Mouse (Mus musculus): ENCODE measurements at regions not wholly inside any gene's neighbourhood (a gene's known extent, or its start where the extent isn't known, plus 50 kb on each side); places are given as distances from the start of the nearest gene placed in this dataset.

- H3K27me3 ChIP-seq (replicated peaks), result no peaks in the 10 kb centered on the region
- TF ChIP-seq GATA1 (IDR thresholded peaks at IDR 0.05; ENCODE audit: borderline replicate concordance, low read length) (no peak), FLI1 (IDR thresholded peaks at IDR 0.05; ENCODE audit: low read length) (no peak)
- no peak overlapping the region for H3K4me3 ChIP-seq (replicated peaks)
- no peaks in the 10 kb centered on the region for H3K4me1 ChIP-seq
- H3K36me3 ChIP-seq (replicated peaks; ENCODE audit: low read length), result no peaks in the 10 kb centered on the region
- H3K9me3 ChIP-seq, result peaks cover 47% of the 10 kb centered on the region
These were observed 155.7 kb downstream of the Lrig3 start for GRCm38 (mm10) chr10:126121626-126122025.

GRCm38 (mm10) chr10:126122504-126122903, 156.5 kb downstream of the Lrig3 start:
- Histone ChIP-seq H3K36me3 (replicated peaks; ENCODE audit: low read length) (no peaks in the 10 kb centered on the region), H3K4me3 (replicated peaks) (no peak overlapping the region), H3K4me1 (no peaks in the 10 kb centered on the region), H3K27me3 (replicated peaks) (no peaks in the 10 kb centered on the region), H3K9me3 (peaks cover 48% of the 10 kb centered on the region)
- TF ChIP-seq FLI1 (IDR thresholded peaks at IDR 0.05; ENCODE audit: low read length) (no peak), GATA1 (IDR thresholded peaks at IDR 0.05; ENCODE audit: borderline replicate concordance, low read length) (no peak)

- Histone ChIP-seq H3K4me3 (replicated peaks) (no peak overlapping the region), H3K27me3 (replicated peaks) (no peaks in the 10 kb centered on the region), H3K9me3 (peaks cover 61% of the 10 kb centered on the region), H3K4me1 (no peaks in the 10 kb centered on the region), H3K36me3 (replicated peaks; ENCODE audit: low read length) (no peaks in the 10 kb centered on the region)
- TF ChIP-seq GATA1 (IDR thresholded peaks at IDR 0.05; ENCODE audit: borderline replicate concordance, low read length), result no peak
- TF ChIP-seq FLI1 (IDR thresholded peaks at IDR 0.05; ENCODE audit: low read length), result no peak
These were observed 167.2 kb downstream of the Lrig3 start for GRCm38 (mm10) chr10:126133188-126133587.

GRCm38 (mm10) chr10:126133957-126134356, 168.0 kb downstream of the Lrig3 start:
- Histone ChIP-seq H3K9me3 (peaks cover 63% of the 10 kb centered on the region), H3K27me3 (replicated peaks) (no peaks in the 10 kb centered on the region), H3K36me3 (replicated peaks; ENCODE audit: low read length) (no peaks in the 10 kb centered on the region), H3K4me1 (no peaks in the 10 kb centered on the region), H3K4me3 (replicated peaks) (no peak overlapping the region)
- TF ChIP-seq FLI1 (IDR thresholded peaks at IDR 0.05; ENCODE audit: low read length) (no peak), GATA1 (IDR thresholded peaks at IDR 0.05; ENCODE audit: borderline replicate concordance, low read length) (no peak)

GRCm38 (mm10) chr10:126138585-126138984, 172.6 kb downstream of the Lrig3 start:
- no peaks in the 10 kb centered on the region for H3K27me3 ChIP-seq (replicated peaks)
- no peaks in the 10 kb centered on the region for H3K36me3 ChIP-seq (replicated peaks; ENCODE audit: low read length)
- H3K4me1 ChIP-seq, result no peaks in the 10 kb centered on the region
- no peak for TF ChIP-seq GATA1 (IDR thresholded peaks at IDR 0.05; ENCODE audit: borderline replicate concordance, low read length)
- TF ChIP-seq FLI1 (IDR thresholded peaks at IDR 0.05; ENCODE audit: low read length), result no peak
- H3K4me3 ChIP-seq (replicated peaks), result no peak overlapping the region
- H3K9me3 ChIP-seq, result peaks cover 57% of the 10 kb centered on the region

GRCm38 (mm10) chr10:126141586-126141985, 175.6 kb downstream of the Lrig3 start:
- no peak for TF ChIP-seq GATA1 (IDR thresholded peaks at IDR 0.05; ENCODE audit: borderline replicate concordance, low read length)
- no peak for TF ChIP-seq FLI1 (IDR thresholded peaks at IDR 0.05; ENCODE audit: low read length)
- H3K9me3 ChIP-seq, result peaks cover 61% of the 10 kb centered on the region
- no peaks in the 10 kb centered on the region for H3K36me3 ChIP-seq (replicated peaks; ENCODE audit: low read length)
- H3K4me3 ChIP-seq (replicated peaks), result no peak overlapping the region
- no peaks in the 10 kb centered on the region for H3K4me1 ChIP-seq
- H3K27me3 ChIP-seq (replicated peaks), result no peaks in the 10 kb centered on the region

GRCm38 (mm10) chr10:126143833-126144232, 177.9 kb downstream of the Lrig3 start:
- H3K4me3 ChIP-seq (replicated peaks), result no peak overlapping the region
- H3K27me3 ChIP-seq (replicated peaks), result no peaks in the 10 kb centered on the region
- H3K36me3 ChIP-seq (replicated peaks; ENCODE audit: low read length), result no peaks in the 10 kb centered on the region
- no peaks in the 10 kb centered on the region for H3K4me1 ChIP-seq
- TF ChIP-seq GATA1 (IDR thresholded peaks at IDR 0.05; ENCODE audit: borderline replicate concordance, low read length) (no peak), FLI1 (IDR thresholded peaks at IDR 0.05; ENCODE audit: low read length) (no peak)
- H3K9me3 ChIP-seq, result peaks cover 43% of the 10 kb centered on the region

GRCm38 (mm10) chr10:126144609-126145202, 178.7 kb downstream of the Lrig3 start:
- TF ChIP-seq GATA1 (IDR thresholded peaks at IDR 0.05; ENCODE audit: borderline replicate concordance, low read length) (no peak), FLI1 (IDR thresholded peaks at IDR 0.05; ENCODE audit: low read length) (no peak)
- H3K9me3 ChIP-seq, result peaks cover 45% of the 10 kb centered on the region
- no peaks in the 10 kb centered on the region for H3K36me3 ChIP-seq (replicated peaks; ENCODE audit: low read length)
- no peak overlapping the region for H3K4me3 ChIP-seq (replicated peaks)
- no peaks in the 10 kb centered on the region for H3K27me3 ChIP-seq (replicated peaks)
- no peaks in the 10 kb centered on the region for H3K4me1 ChIP-seq

- no peaks in the 10 kb centered on the region for H3K27me3 ChIP-seq (replicated peaks)
- peaks cover 42% of the 10 kb centered on the region for H3K9me3 ChIP-seq
- no peaks in the 10 kb centered on the region for H3K36me3 ChIP-seq (replicated peaks; ENCODE audit: low read length)
- no peaks in the 10 kb centered on the region for H3K4me1 ChIP-seq
- TF ChIP-seq GATA1 (IDR thresholded peaks at IDR 0.05; ENCODE audit: borderline replicate concordance, low read length), result no peak
- TF ChIP-seq FLI1 (IDR thresholded peaks at IDR 0.05; ENCODE audit: low read length), result no peak
- H3K4me3 ChIP-seq (replicated peaks), result no peak overlapping the region
These were observed 191.3 kb downstream of the Lrig3 start for GRCm38 (mm10) chr10:126157300-126157699.

GRCm38 (mm10) chr10:126165215-126165614, 199.2 kb downstream of the Lrig3 start:
- Histone ChIP-seq H3K4me3 (replicated peaks) (no peak overlapping the region), H3K4me1 (no peaks in the 10 kb centered on the region), H3K27me3 (replicated peaks) (no peaks in the 10 kb centered on the region), H3K9me3 (peaks cover 61% of the 10 kb centered on the region), H3K36me3 (replicated peaks; ENCODE audit: low read length) (no peaks in the 10 kb centered on the region)
- no peak for TF ChIP-seq FLI1 (IDR thresholded peaks at IDR 0.05; ENCODE audit: low read length)

All from megakaryocyte, embryonic 14.5 days (primary cell).